Mouse (Mus musculus) MEL (cell line): ENCODE results near the gene Krtap14. TPM values are rescaled to one million over a fixed set of nuclear protein-coding genes. Genes with fewer than 3 reads are reported as not detected.

Source experiments
- DNase-seq: peaks from one replicate; pipeline ENCODE4 v3.0.0; 2011; ENCODE audit warnings: low read depth, low spot score
- H3K27ac ChIP-seq: 2 replicates; pipeline ENCODE4 v1.5.1; 2012; ENCODE audit warnings: low read depth, mild to moderate bottlenecking, control low read depth, low read length, moderate library complexity; ENCODE audit not compliant: control insufficient read depth
- H3K27me3 ChIP-seq, 2 experiments: fragments of 150-350 bp in 1 of 2; sonication (generic) in 1 of 2; 2 replicates each; pipeline ENCODE4 v1.6.1; 2012; ENCODE audit warnings: low read length in 2 of 2, mild to moderate bottlenecking in 2 of 2, improper control_type of control experiment in 1 of 2, moderate library complexity in 1 of 2; ENCODE audit not compliant: insufficient read depth in 2 of 2, control insufficient read depth in 1 of 2
- H3K36me3 ChIP-seq, 2 experiments: 2 replicates each; pipeline ENCODE4 v1.6.1; 2012 to 2014; ENCODE audit warnings: low read length in 2 of 2, improper control_type of control experiment in 1 of 2, inconsistent platforms in 1 of 2, mild to moderate bottlenecking in 1 of 2; ENCODE audit not compliant: insufficient read depth in 2 of 2, control insufficient read depth in 1 of 2
- H3K4me1 ChIP-seq, 2 experiments: fragments of 150-350 bp in 1 of 2; sonication (generic) in 1 of 2; 2 replicates each; pipeline ENCODE4 v1.6.1; 2012; ENCODE audit warnings: low read length in 2 of 2, improper control_type of control experiment in 1 of 2, mild to moderate bottlenecking in 1 of 2; ENCODE audit not compliant: insufficient read depth in 2 of 2, control insufficient read depth in 1 of 2
- H3K4me3 ChIP-seq, 2 experiments: fragments of 150-350 bp in 1 of 2; sonication (generic) in 1 of 2; 2 replicates each; pipeline ENCODE4 v1.5.1; 2012; ENCODE audit warnings: low read depth in 2 of 2, low read length in 2 of 2, mild to moderate bottlenecking in 2 of 2, moderate library complexity in 2 of 2, control low read depth in 1 of 2, improper control_type of control experiment in 1 of 2; ENCODE audit not compliant: control insufficient read depth in 1 of 2, insufficient read depth in 1 of 2
- H3K79me2 ChIP-seq: 2 replicates; pipeline ENCODE4 v1.6.1; 2012; ENCODE audit warnings: mild to moderate bottlenecking, low read length, moderate library complexity; ENCODE audit not compliant: control insufficient read depth, poor library complexity, insufficient read depth
- H3K9ac ChIP-seq: 2 replicates; pipeline ENCODE4 v1.6.1; 2012; ENCODE audit warnings: low read depth, mild to moderate bottlenecking, control low read depth, low read length, moderate library complexity; ENCODE audit not compliant: control insufficient read depth, poor library complexity, severe bottlenecking
- H3K9me3 ChIP-seq: fragments of 150-350 bp; sonication (generic); replicated peaks from 2 replicates; pipeline ENCODE4 v1.6.1; 2012; ENCODE audit warnings: mild to moderate bottlenecking, low read length, improper control_type of control experiment, moderate library complexity; ENCODE audit not compliant: insufficient read depth
- BHLHE40 ChIP-seq: IDR thresholded peaks from 2 replicates; pipeline ENCODE4 v1.6.1; 2012; ENCODE audit warnings: low read depth, mild to moderate bottlenecking, inconsistent platforms, low read length, improper control_type of control experiment, borderline replicate concordance
- CHD1 ChIP-seq: IDR thresholded peaks from 2 replicates; pipeline ENCODE4 v1.6.1; 2012; ENCODE audit warnings: low read depth, mild to moderate bottlenecking, inconsistent platforms, low read length, improper control_type of control experiment
- CHD2 ChIP-seq: IDR thresholded peaks from 2 replicates; pipeline ENCODE4 v1.6.1; 2011; ENCODE audit warnings: low read length, improper control_type of control experiment
- CTCF ChIP-seq, 3 experiments: IDR thresholded peaks in 2 of 3; conservative IDR thresholded peaks in 1 of 3; 2 replicates each; pipeline ENCODE4 v1.5.1; 2011 to 2012; ENCODE audit warnings: low read length in 3 of 3, low read depth in 2 of 3, mild to moderate bottlenecking in 2 of 3, improper control_type of control experiment in 1 of 3, inconsistent platforms in 1 of 3, mixed read lengths in 1 of 3, moderate library complexity in 1 of 3; ENCODE audit not compliant: control insufficient read depth in 1 of 3, insufficient read depth in 1 of 3, poor library complexity in 1 of 3, severe bottlenecking in 1 of 3
- E2F4 ChIP-seq: IDR thresholded peaks from 2 replicates; pipeline ENCODE4 v1.6.1; 2011; ENCODE audit warnings: low read depth, low read length, improper control_type of control experiment, borderline replicate concordance
- ETS1 ChIP-seq: IDR thresholded peaks from 2 replicates; pipeline ENCODE4 v1.6.1; 2012; ENCODE audit warnings: low read depth, mild to moderate bottlenecking, inconsistent platforms, low read length, improper control_type of control experiment, moderate library complexity
- GABPA ChIP-seq: IDR thresholded peaks from 2 replicates; pipeline ENCODE4 v1.6.1; 2012; ENCODE audit warnings: low read depth, mild to moderate bottlenecking, inconsistent platforms, low read length, improper control_type of control experiment, moderate library complexity
- HCFC1 ChIP-seq: IDR thresholded peaks from 2 replicates; pipeline ENCODE4 v1.6.1; 2012; ENCODE audit warnings: low read depth, mild to moderate bottlenecking, inconsistent platforms, low read length, improper control_type of control experiment, moderate library complexity
- JUND ChIP-seq: IDR thresholded peaks from 2 replicates; pipeline ENCODE4 v1.6.1; 2011; ENCODE audit warnings: low read depth, mild to moderate bottlenecking, improper control_type of control experiment, low read length
- KAT2A ChIP-seq: conservative IDR thresholded peaks from 2 replicates; pipeline ENCODE4 v1.6.1; 2012; ENCODE audit warnings: low read depth, low read length, improper control_type of control experiment, inconsistent platforms
- MAFK ChIP-seq: IDR thresholded peaks from 2 replicates; pipeline ENCODE4 v1.6.1; 2011; ENCODE audit warnings: low read depth, mild to moderate bottlenecking, low read length, improper control_type of control experiment, borderline replicate concordance
- MAX ChIP-seq: IDR thresholded peaks from 2 replicates; pipeline ENCODE4 v1.6.1; 2011; ENCODE audit warnings: low read length, improper control_type of control experiment
- MAZ ChIP-seq: IDR thresholded peaks from 2 replicates; pipeline ENCODE4 v1.6.1; 2012; ENCODE audit warnings: low read depth, mild to moderate bottlenecking, inconsistent platforms, low read length, improper control_type of control experiment
- MEF2A ChIP-seq: IDR thresholded peaks from 2 replicates; pipeline ENCODE4 v1.6.1; 2014; ENCODE audit warnings: low read depth, mild to moderate bottlenecking, inconsistent platforms, low read length, improper control_type of control experiment; ENCODE audit not compliant: poor library complexity, insufficient replicate concordance, severe bottlenecking; ENCODE audit errors: extremely low read depth
- MXI1 ChIP-seq: IDR thresholded peaks from 2 replicates; pipeline ENCODE4 v1.6.1; 2011; ENCODE audit warnings: mild to moderate bottlenecking, low read depth, low read length, improper control_type of control experiment
- NELFE ChIP-seq: IDR thresholded peaks from 2 replicates; pipeline ENCODE4 v1.6.1; 2011; ENCODE audit warnings: low read depth, low read length, improper control_type of control experiment
- RCOR1 ChIP-seq: IDR thresholded peaks from 2 replicates; pipeline ENCODE4 v1.6.1; 2012; ENCODE audit warnings: low read depth, mild to moderate bottlenecking, inconsistent platforms, low read length, improper control_type of control experiment
- SMC3 ChIP-seq: IDR thresholded peaks from 2 replicates; pipeline ENCODE4 v1.6.1; 2011; ENCODE audit warnings: low read depth, low read length, improper control_type of control experiment
- TAL1 ChIP-seq: IDR thresholded peaks from 2 replicates; pipeline ENCODE4 v1.6.1; 2012; ENCODE audit warnings: mild to moderate bottlenecking, inconsistent platforms, low read length, moderate library complexity, mixed read lengths
- TCF12 ChIP-seq: IDR thresholded peaks from 2 replicates; pipeline ENCODE4 v1.6.1; 2014; ENCODE audit warnings: low read depth, mild to moderate bottlenecking, inconsistent platforms, low read length, improper control_type of control experiment, moderate library complexity
- USF1 ChIP-seq: IDR thresholded peaks from 2 replicates; pipeline ENCODE4 v1.6.1; 2014; ENCODE audit warnings: low read depth, mild to moderate bottlenecking, inconsistent platforms, low read length, improper control_type of control experiment, moderate library complexity
- USF2 ChIP-seq, 2 experiments: IDR thresholded peaks; 2 replicates each; pipeline ENCODE4 v1.6.1; 2011 to 2012; ENCODE audit warnings: improper control_type of control experiment in 2 of 2, low read length in 2 of 2, borderline replicate concordance in 1 of 2, inconsistent platforms in 1 of 2, low read depth in 1 of 2, mild to moderate bottlenecking in 1 of 2; ENCODE audit not compliant: insufficient read depth in 1 of 2
- ZC3H11A ChIP-seq: IDR thresholded peaks from 2 replicates; pipeline ENCODE4 v1.6.1; 2012; ENCODE audit warnings: low read depth, mild to moderate bottlenecking, inconsistent platforms, low read length, improper control_type of control experiment
- ZKSCAN1 ChIP-seq: IDR thresholded peaks from 2 replicates; pipeline ENCODE4 v1.6.1; 2012; ENCODE audit warnings: low read depth, mild to moderate bottlenecking, inconsistent platforms, low read length, improper control_type of control experiment, moderate library complexity
- ZMIZ1 ChIP-seq: IDR thresholded peaks from 2 replicates; pipeline ENCODE4 v1.6.1; 2012; ENCODE audit warnings: low read depth, mild to moderate bottlenecking, inconsistent platforms, low read length, improper control_type of control experiment, moderate library complexity
- ZNF384 ChIP-seq: IDR thresholded peaks from 2 replicates; pipeline ENCODE4 v1.6.1; 2012; ENCODE audit warnings: low read depth, mild to moderate bottlenecking, inconsistent platforms, low read length, improper control_type of control experiment
- polyA plus RNA-seq, 2 experiments: library from polyadenylated mRNA; stranded (reverse) in 1 of 2; unstranded in 1 of 2; fragments of >175 nt in 1 of 2; fragments of >200 nt in 1 of 2; gene quantifications; 2 replicates each; pipeline versions ENCODE4 v1.2.1 to v1.2.4; 2012; ENCODE audit warnings: low replicate concordance in 2 of 2, low read depth in 1 of 2; ENCODE audit not compliant: insufficient read length in 2 of 2, insufficient read depth in 1 of 2, missing spikeins in 1 of 2
- total RNA-seq: library from RNA; depleted of rRNA; stranded (reverse); fragments of 300-350 nt; gene quantifications from 2 replicates; pipeline ENCODE4 v1.2.3, GENCODE M21; 2012

The Krtap14 gene
- total and polyA plus RNA-seq, 3 experiments: not detected

DNA sequence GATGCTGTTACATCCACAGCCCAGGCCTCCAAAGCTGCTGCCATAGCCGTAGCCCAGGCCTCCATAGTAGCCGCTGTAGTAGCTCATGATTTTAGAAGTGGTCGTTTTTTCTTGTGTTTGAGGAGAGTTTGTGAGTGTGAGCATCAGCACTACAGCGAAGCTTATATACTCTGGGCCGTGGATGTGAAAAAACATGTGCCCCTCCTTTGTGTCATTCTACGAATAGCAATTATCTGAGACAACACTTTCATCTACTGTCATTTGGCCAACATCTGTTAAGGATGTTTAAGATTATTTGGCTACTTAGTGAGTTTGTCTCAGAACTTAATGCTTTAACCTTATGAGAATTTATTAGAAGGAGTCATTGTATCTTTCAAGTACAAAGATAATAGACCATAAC is 43.4 kb upstream of the Krtap14 start, which contains the start of gene Krtap19-1:
TSS of gene Krtap19-1 (minus strand) at position 101 of the 400 bp plus-strand sequence.
- Histone ChIP-seq H3K9ac (no peak within 1 kb of the TSS), H3K4me1 (no peaks in the 10 kb centered on the region), H3K36me3 (no peaks in the 10 kb centered on the region), H3K4me3 (no peak within 1 kb of the TSS), H3K79me2 (no peaks in the 10 kb centered on the region), H3K27ac (no peak within 1 kb of the TSS), H3K9me3 (no peaks in the 10 kb centered on the region)
- no peak for DNase-seq
- TF ChIP-seq CTCF (IDR thresholded peaks at IDR 0.05 in 2 of 3, conservative IDR thresholded peaks at IDR 0.05 in 1 of 3; ENCODE audit: control insufficient read depth in 1 of 3, insufficient read depth in 1 of 3, low read depth in 2 of 3, low read length in 3 of 3, poor library complexity in 1 of 3, severe bottlenecking in 1 of 3): no peak
- TF ChIP-seq BHLHE40: no peak
- no peak for TF ChIP-seq NELFE
- no peak for TF ChIP-seq CHD1
- TF ChIP-seq ZKSCAN1: no peak
- TF ChIP-seq E2F4: no peak
- TF ChIP-seq SMC3: no peak
- TF ChIP-seq ZNF384: no peak
- no peak for TF ChIP-seq TAL1
- TF ChIP-seq MEF2A: no peak
- no peak for TF ChIP-seq USF1
- TF ChIP-seq RCOR1: no peak
- TF ChIP-seq GABPA: no peak
- TF ChIP-seq HCFC1: no peak
- TF ChIP-seq JUND: no peak
- TF ChIP-seq MAZ: no peak
- TF ChIP-seq MXI1: no peak
- TF ChIP-seq, all 39 proteins: peak for 0
- H3K27me3 ChIP-seq: no peaks in the 10 kb centered on the region

DNA sequence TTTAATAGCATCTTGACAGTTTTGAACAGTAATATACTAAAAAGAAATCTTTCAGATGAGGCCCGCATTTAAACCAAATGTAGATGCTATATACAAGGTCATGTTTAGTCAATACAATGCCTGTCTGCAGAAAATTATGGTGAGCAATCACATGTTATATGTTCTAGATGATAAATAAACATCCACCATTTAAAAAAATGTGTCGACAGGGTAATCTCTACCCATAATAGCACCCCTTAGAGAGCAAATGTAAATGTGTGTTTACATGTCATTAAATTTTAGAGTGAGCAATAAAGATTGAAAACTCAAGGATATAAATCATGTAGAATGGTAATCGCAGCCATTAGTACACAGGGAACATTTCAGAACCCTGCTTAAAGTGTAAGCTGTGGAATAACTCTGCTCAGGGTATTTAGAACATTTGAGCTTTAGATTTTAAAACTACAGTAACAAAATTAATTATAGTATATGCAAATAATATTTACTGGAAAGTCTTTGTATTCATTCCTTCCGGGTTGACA is 39.0 kb upstream of the Krtap14 start:
- no peak for DNase-seq
- H3K27me3 ChIP-seq: no peaks in the 10 kb centered on the region
- H3K9ac ChIP-seq: no peak overlapping the region
- no peaks in the 10 kb centered on the region for H3K36me3 ChIP-seq
- no peaks in the 10 kb centered on the region for H3K9me3 ChIP-seq
- no peak overlapping the region for H3K27ac ChIP-seq
- no peak for TF ChIP-seq RCOR1
- TF ChIP-seq USF2 (IDR thresholded peaks at IDR 0.05; ENCODE audit: borderline replicate concordance in 1 of 2, insufficient read depth in 1 of 2, low read depth in 1 of 2, low read length in 2 of 2): no peak
- no peak for TF ChIP-seq CTCF (IDR thresholded peaks at IDR 0.05 in 2 of 3, conservative IDR thresholded peaks at IDR 0.05 in 1 of 3; ENCODE audit: control insufficient read depth in 1 of 3, insufficient read depth in 1 of 3, low read depth in 2 of 3, low read length in 3 of 3, poor library complexity in 1 of 3, severe bottlenecking in 1 of 3)
- no peak for TF ChIP-seq HCFC1
- no peak for TF ChIP-seq MAFK
- TF ChIP-seq TCF12: no peak
- no peak for TF ChIP-seq KAT2A
- no peak for TF ChIP-seq MAX
- no peak for TF ChIP-seq CHD2
- no peak for TF ChIP-seq ZMIZ1
- TF ChIP-seq ZC3H11A: no peak
- TF ChIP-seq USF1: no peak
- no peak for TF ChIP-seq ETS1
- no peak for TF ChIP-seq ZNF384
- TF ChIP-seq GABPA: no peak
- no peak overlapping the region for H3K4me3 ChIP-seq
- no peaks in the 10 kb centered on the region for H3K4me1 ChIP-seq
- no peaks in the 10 kb centered on the region for H3K79me2 ChIP-seq
